Mouse (Mus musculus) kidney, embryonic 15.5 days (tissue): Measurements from ENCODE around the gene Yjefn3. TPM values are rescaled to one million over a fixed set of nuclear protein-coding genes. Genes with fewer than 3 reads are reported as not detected.

Experiments
- ATAC-seq: fragments of 200-750 bp; cut with Nextera tagmentation; replicated peaks from 2 replicates; pipeline ENCODE4 v1.8.0; 2017; ENCODE audit warnings: moderate TSS enrichment; ENCODE audit not compliant: low FRiP score
- H3K27ac ChIP-seq: fragments of 300-500 bp; sonication (generic); 2 replicates; pipeline ENCODE4 v1.5.1; 2015; ENCODE audit warnings: mild to moderate bottlenecking, inconsistent platforms
- H3K27me3 ChIP-seq: fragments of 300-500 bp; sonication (generic); 2 replicates; pipeline ENCODE4 v1.6.1; 2015; ENCODE audit warnings: inconsistent platforms
- H3K36me3 ChIP-seq: fragments of 300-500 bp; sonication (generic); 2 replicates; pipeline ENCODE4 v1.6.1; 2015; ENCODE audit warnings: inconsistent platforms
- H3K4me1 ChIP-seq: fragments of 300-500 bp; sonication (generic); 2 replicates; pipeline ENCODE4 v1.6.1; 2015; ENCODE audit warnings: inconsistent platforms
- H3K4me2 ChIP-seq: fragments of 300-500 bp; sonication (generic); 2 replicates; pipeline ENCODE4 v1.6.1; 2015; ENCODE audit warnings: moderate library complexity, mild to moderate bottlenecking, inconsistent platforms
- H3K4me3 ChIP-seq: fragments of 300-500 bp; sonication (generic); replicated peaks from 2 replicates; pipeline ENCODE4 v1.5.1; 2015; ENCODE audit warnings: mild to moderate bottlenecking, inconsistent platforms
- H3K9ac ChIP-seq: fragments of 300-500 bp; sonication (generic); 2 replicates; pipeline ENCODE4 v1.6.1; 2015; ENCODE audit warnings: mild to moderate bottlenecking, inconsistent platforms
- H3K9me3 ChIP-seq: fragments of 300-500 bp; sonication (generic); replicated peaks from 2 replicates; pipeline ENCODE4 v1.6.1; 2016; ENCODE audit warnings: inconsistent platforms
- WGBS: fragments of 180-500 bp; shearing (Covaris S2); methylation state at CpG from one replicate; pipeline ENCODE4 v1.1.7; 2015; ENCODE audit warnings: mixed read lengths; 5-methylcytosine and 5-hydroxymethylcytosine counted together
- polyA plus RNA-seq: library from polyadenylated mRNA; unstranded; fragments of >200 nt; fragmentation: Nextera tagmentation; extraction: Ambion mirVana; gene quantifications from 2 replicates; pipeline ENCODE4 v1.2.1, GENCODE M21; 2015

Gene Yjefn3
- polyA plus RNA-seq, 1 experiment from 2014 or later, result 5.2 TPM

GRCm38 (mm10) chr8:69888244-69888866 lies 14.2 kb downstream of the Yjefn3 start:
- no peak for ATAC-seq
- Histone ChIP-seq H3K4me1 (peaks cover 41% of the 10 kb centered on the region), H3K27me3 (peaks cover 76% of the 10 kb centered on the region), H3K36me3 (peaks cover 12% of the 10 kb centered on the region), H3K9me3 (no peaks in the 10 kb centered on the region), H3K9ac (no peak overlapping the region), H3K27ac (no peak overlapping the region), H3K4me2 (peak overlapping the region; percentile 55), H3K4me3 (peak overlapping the region; percentile 31)
- 4% methylated on average over 24 of the region's 24 CpGs for WGBS

- peak within 1 kb of the TSS; percentile 31 for H3K4me3 ChIP-seq
- no peak within 1 kb of the TSS for H3K27ac ChIP-seq
- peak within 1 kb of the TSS; percentile 55 for H3K4me2 ChIP-seq
- H3K27me3 ChIP-seq, result peaks cover 84% of the 10 kb centered on the region
- no peak; the same call in 1 of the 2 replicates for ATAC-seq
- peaks cover 48% of the 10 kb centered on the region for H3K4me1 ChIP-seq
- 0 out of 2 replicates have a peak, but pooled peaks cover 4% of the 10 kb centered on the region for H3K36me3 ChIP-seq
- H3K9ac ChIP-seq, result no peak within 1 kb of the TSS
- H3K9me3 ChIP-seq, result no peaks in the 10 kb centered on the region
- 1% methylated on average over 59 of the region's 60 CpGs for WGBS
Measured at GRCm38 (mm10) chr8:69887289-69888243, 14.9 kb downstream of the Yjefn3 start, which contains the start of gene Cilp2. Gene Cilp2, minus strand, starts transcription at chr8:69887687.

- H3K27ac ChIP-seq, result no peak overlapping the region
- H3K4me2 ChIP-seq, result no peak overlapping the region
- ATAC-seq, result no peak
- H3K4me3 ChIP-seq, result no peak overlapping the region
- H3K9ac ChIP-seq, result no peak overlapping the region
- peaks cover 100% of the 10 kb centered on the region for H3K27me3 ChIP-seq
- peaks cover 60% of the 10 kb centered on the region for H3K4me1 ChIP-seq
- no peaks in the 10 kb centered on the region for H3K36me3 ChIP-seq
- H3K9me3 ChIP-seq, result no peaks in the 10 kb centered on the region
- WGBS, result 57% methylated on average over 13 of the region's 13 CpGs
Measured at GRCm38 (mm10) chr8:69884141-69884540, 18.4 kb downstream of the Yjefn3 start.

GRCm38 (mm10) chr8:69882833-69883600 lies 19.5 kb downstream of the Yjefn3 start:
- 11% methylated on average over 52 of the region's 52 CpGs for WGBS
- ATAC-seq, result no peak
- H3K4me2 ChIP-seq, result peak overlapping the region; percentile 67

GRCm38 (mm10) chr8:69882021-69882756 lies 20.3 kb downstream of the Yjefn3 start:
- peak; percentile 31 for ATAC-seq
- WGBS, result 5% methylated on average over 102 of the region's 103 CpGs
- H3K4me1 ChIP-seq, result peaks cover 40% of the 10 kb centered on the region
- peaks cover 94% of the 10 kb centered on the region for H3K27me3 ChIP-seq
- H3K27ac ChIP-seq, result no peak overlapping the region
- H3K4me3 ChIP-seq, result peak overlapping the region; percentile 48
- peak overlapping the region; percentile 29; the same call in 1 of the 2 replicates for H3K9ac ChIP-seq
- H3K4me2 ChIP-seq, result peak overlapping the region; percentile 67
- no peaks in the 10 kb centered on the region for H3K36me3 ChIP-seq
- no peaks in the 10 kb centered on the region for H3K9me3 ChIP-seq

More at GRCm38 (mm10) chr8:69882833-69883600, 19.5 kb downstream of the Yjefn3 start:
- H3K9ac ChIP-seq, result no peak overlapping the region
- no peaks in the 10 kb centered on the region for H3K36me3 ChIP-seq
- H3K9me3 ChIP-seq, result no peaks in the 10 kb centered on the region
- peaks cover 48% of the 10 kb centered on the region for H3K4me1 ChIP-seq
- no peak overlapping the region for H3K27ac ChIP-seq
- H3K4me3 ChIP-seq, result peak overlapping the region; percentile 48
- peaks cover 94% of the 10 kb centered on the region for H3K27me3 ChIP-seq

GRCm38 (mm10) chr8:69881261-69881865 lies 21.1 kb downstream of the Yjefn3 start:
- Histone ChIP-seq H3K4me1 (peaks cover 32% of the 10 kb centered on the region), H3K27ac (no peak overlapping the region), H3K4me3 (peak overlapping the region; percentile 48), H3K4me2 (peak overlapping the region; percentile 67), H3K27me3 (peaks cover 92% of the 10 kb centered on the region), H3K9ac (0 out of 2 replicates have a peak overlapping the region, but pooled peaks have one; percentile 29), H3K36me3 (no peaks in the 10 kb centered on the region), H3K9me3 (no peaks in the 10 kb centered on the region)
- WGBS, result 17% methylated on average over 78 of the region's 79 CpGs
- no peak for ATAC-seq

GRCm38 (mm10) chr8:69880841-69881240 lies 21.7 kb downstream of the Yjefn3 start:
- 9% methylated on average over 37 of the region's 37 CpGs for WGBS
- no peaks in the 10 kb centered on the region for H3K36me3 ChIP-seq
- peak overlapping the region; percentile 67 for H3K4me2 ChIP-seq
- H3K9ac ChIP-seq, result no peak overlapping the region
- peaks cover 27% of the 10 kb centered on the region for H3K4me1 ChIP-seq
- peaks cover 90% of the 10 kb centered on the region for H3K27me3 ChIP-seq
- H3K27ac ChIP-seq, result no peak overlapping the region
- no peaks in the 10 kb centered on the region for H3K9me3 ChIP-seq
- no peak for ATAC-seq
- peak overlapping the region; percentile 48 for H3K4me3 ChIP-seq

GRCm38 (mm10) chr8:69879678-69880077 lies 22.8 kb downstream of the Yjefn3 start:
- peaks cover 27% of the 10 kb centered on the region for H3K4me1 ChIP-seq
- H3K9ac ChIP-seq, result no peak overlapping the region
- no peak overlapping the region for H3K27ac ChIP-seq
- ATAC-seq, result no peak
- H3K36me3 ChIP-seq, result no peaks in the 10 kb centered on the region
- H3K4me3 ChIP-seq, result no peak overlapping the region
- H3K27me3 ChIP-seq, result peaks cover 81% of the 10 kb centered on the region
- H3K4me2 ChIP-seq, result no peak overlapping the region
- WGBS, result 72% methylated on average over 8 of the region's 8 CpGs
- no peaks in the 10 kb centered on the region for H3K9me3 ChIP-seq

GRCm38 (mm10) chr8:69877992-69878391 lies 24.5 kb downstream of the Yjefn3 start:
- Histone ChIP-seq H3K27me3 (peaks cover 66% of the 10 kb centered on the region), H3K27ac (no peak overlapping the region), H3K4me2 (no peak overlapping the region), H3K4me1 (peaks cover 27% of the 10 kb centered on the region), H3K9me3 (no peaks in the 10 kb centered on the region), H3K9ac (no peak overlapping the region), H3K4me3 (no peak overlapping the region), H3K36me3 (no peaks in the 10 kb centered on the region)
- no peak for ATAC-seq
- WGBS, result 66% methylated on average over 3 of the region's 3 CpGs

- Histone ChIP-seq H3K27me3 (peaks cover 60% of the 10 kb centered on the region), H3K9ac (no peak overlapping the region), H3K36me3 (no peaks in the 10 kb centered on the region), H3K4me1 (peaks cover 21% of the 10 kb centered on the region), H3K9me3 (no peaks in the 10 kb centered on the region), H3K4me3 (no peak overlapping the region), H3K27ac (no peak overlapping the region), H3K4me2 (no peak overlapping the region)
- ATAC-seq, result no peak
- WGBS, result 83% methylated on average over 4 of the region's 4 CpGs
Measured at GRCm38 (mm10) chr8:69877396-69877795, 25.1 kb downstream of the Yjefn3 start.

- peaks cover 55% of the 10 kb centered on the region for H3K27me3 ChIP-seq
- no peaks in the 10 kb centered on the region for H3K36me3 ChIP-seq
- H3K4me1 ChIP-seq, result peaks cover 17% of the 10 kb centered on the region
- H3K4me2 ChIP-seq, result no peak overlapping the region
- no peak overlapping the region for H3K4me3 ChIP-seq
- 69% methylated on average over 10 of the region's 10 CpGs for WGBS
- no peak overlapping the region for H3K9ac ChIP-seq
- H3K9me3 ChIP-seq, result no peaks in the 10 kb centered on the region
- ATAC-seq, result no peak
- H3K27ac ChIP-seq, result no peak overlapping the region
Measured at GRCm38 (mm10) chr8:69876967-69877366, 25.5 kb downstream of the Yjefn3 start.
